Mouse (Mus musculus) lung, postnatal 25 days (tissue): ENCODE measurements around the gene Hadhb.
"Not testable (repeated sequence)": the region's sequence is repeated elsewhere in the genome, so short reads cannot be mapped to it uniquely, and the experiment has no call there.

Experiments
- DNase-seq: peaks from one replicate; pipeline ENCODE4 v3.0.0; 2022; ENCODE audit warnings: low spot score

Hadhb gene

DNA sequence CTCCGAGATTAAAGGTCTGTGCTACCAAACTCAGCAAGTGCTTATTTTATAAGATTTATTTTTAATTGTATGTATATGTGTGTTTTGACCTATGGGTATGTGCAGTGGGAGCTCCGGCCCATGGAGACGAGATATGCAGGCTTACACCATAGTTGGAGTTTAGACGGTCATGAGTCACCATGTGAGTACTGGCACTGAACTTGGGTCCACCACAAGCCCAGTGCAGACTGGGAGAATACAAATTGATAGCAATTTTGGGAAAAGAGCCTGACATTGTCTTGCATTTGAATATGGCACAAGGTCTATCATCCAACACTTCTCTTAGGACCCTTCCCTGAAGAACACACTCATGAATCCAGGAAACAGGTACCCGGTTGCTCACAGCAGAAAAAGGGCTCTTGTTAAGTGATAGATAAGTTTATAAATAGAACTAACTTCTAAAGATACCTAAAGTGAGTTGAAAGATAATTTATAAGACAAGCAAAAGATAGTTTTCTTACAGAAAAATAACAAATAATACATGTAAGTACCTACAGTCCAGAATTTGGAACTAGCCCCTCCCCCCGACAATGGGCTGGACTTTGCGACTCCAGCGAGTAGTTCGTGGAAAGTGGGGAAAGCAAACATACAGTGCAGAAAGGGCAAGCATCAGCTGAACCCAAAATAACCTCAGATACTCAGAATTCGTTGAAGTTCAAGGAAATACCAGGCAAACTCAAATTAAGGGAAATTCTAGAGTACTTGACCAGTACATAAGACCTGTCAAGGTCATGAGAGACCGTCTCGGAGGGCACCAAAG, 32.8 kb downstream of the Hadhb start:
- DNase-seq, result no peak

DNA sequence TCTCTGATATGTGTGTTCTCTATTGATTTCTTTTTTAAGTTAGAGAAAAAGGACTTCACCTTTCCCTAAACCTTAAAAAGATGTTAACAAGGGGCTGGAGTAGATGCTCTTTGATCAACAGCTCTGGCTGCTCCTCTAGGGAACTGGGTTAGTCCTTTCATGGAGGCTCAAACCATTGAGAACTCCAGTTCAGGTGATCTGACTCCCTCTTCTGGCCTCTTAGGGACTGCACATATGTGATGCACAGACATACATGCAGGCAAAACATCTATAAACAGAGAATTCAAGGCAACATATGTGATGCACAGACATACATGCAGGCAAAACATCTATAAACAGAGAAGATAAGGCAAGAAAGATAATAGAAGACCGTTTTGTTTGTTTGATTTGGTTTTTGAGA, 37.4 kb downstream of the Hadhb start:
- no peak for DNase-seq

DNA sequence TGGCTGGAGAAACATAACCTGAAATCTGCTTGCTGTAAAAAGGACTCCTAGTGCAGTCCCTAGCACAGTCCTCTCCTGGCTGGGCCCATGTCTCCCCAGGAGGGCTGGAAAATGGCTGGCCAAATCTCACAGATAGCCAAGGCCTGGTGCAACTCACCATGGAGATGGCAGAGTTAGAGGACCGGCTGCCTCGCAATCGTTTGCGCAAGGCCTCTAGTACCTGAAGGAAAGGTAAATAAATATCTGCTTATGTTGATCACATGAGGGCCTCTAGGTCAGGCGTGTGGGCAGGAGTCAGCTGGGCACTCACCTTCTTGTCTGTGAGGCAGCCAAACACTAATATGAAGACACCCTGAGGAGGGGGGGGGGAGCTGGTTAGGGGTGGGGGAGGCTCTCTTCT, 40.3 kb downstream of the Hadhb start:
- DNase-seq, result peak; percentile 43

DNA sequence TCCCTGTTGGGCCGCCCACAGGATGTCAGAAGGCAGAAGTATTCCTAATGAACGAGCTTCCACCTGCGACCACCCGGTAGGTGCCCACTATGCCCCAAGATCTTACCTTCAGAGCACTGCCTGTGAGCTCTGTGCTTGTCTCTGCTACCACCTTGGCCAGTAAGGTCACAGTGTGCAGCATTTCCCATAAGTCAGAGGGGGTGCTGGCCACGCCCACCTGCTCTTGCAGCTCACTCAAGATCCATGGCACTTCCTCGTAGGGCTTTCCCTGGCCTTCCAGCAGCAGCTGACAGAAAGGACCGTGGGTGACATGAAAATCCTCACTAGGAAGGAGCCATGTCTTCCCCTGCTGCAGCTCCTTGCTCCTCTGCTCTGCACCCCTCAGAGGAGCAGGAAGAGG, 43.2 kb downstream of the Hadhb start:
- DNase-seq, result no peak

DNA sequence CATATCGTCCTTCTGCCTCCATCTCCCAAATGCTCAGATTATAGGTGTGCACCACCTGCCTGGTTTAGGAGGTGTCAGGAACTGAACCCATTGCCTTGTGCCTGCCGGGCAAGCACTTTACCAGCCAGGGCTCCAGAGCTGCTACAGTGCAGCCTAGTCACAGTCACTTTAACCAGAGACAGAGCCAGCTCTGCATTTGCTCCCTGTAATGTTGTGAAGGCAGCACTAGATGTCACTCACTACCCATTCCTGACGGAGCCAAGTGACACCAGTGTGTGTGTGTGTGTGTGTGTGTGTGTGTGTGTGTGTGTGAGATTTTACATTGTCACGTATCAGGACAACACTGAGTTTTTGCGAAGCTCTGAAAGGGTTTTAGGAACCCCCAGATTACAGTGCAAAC, 46.5 kb downstream of the Hadhb start:
- peak; percentile 10 for DNase-seq

DNA sequence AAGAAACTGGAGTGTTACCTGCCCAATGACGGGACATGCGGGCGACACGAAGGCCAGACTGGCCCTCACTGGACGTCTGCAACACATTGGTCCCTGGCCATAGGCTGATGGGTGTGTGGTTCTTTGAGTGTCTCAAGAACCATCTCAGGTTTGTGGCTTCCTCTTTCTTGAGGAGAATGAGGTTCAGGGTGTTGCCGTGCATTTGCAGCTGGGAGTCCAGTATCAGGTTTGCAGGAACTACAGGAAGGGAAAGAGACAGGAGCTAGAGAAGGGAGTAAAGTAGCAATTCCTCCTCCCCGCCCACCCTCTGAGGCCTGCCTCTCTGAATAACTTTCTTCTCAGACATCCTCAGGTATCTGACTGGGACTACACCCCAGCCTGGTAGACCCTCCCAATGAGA, 47.2 kb downstream of the Hadhb start:
- no peak for DNase-seq

DNA sequence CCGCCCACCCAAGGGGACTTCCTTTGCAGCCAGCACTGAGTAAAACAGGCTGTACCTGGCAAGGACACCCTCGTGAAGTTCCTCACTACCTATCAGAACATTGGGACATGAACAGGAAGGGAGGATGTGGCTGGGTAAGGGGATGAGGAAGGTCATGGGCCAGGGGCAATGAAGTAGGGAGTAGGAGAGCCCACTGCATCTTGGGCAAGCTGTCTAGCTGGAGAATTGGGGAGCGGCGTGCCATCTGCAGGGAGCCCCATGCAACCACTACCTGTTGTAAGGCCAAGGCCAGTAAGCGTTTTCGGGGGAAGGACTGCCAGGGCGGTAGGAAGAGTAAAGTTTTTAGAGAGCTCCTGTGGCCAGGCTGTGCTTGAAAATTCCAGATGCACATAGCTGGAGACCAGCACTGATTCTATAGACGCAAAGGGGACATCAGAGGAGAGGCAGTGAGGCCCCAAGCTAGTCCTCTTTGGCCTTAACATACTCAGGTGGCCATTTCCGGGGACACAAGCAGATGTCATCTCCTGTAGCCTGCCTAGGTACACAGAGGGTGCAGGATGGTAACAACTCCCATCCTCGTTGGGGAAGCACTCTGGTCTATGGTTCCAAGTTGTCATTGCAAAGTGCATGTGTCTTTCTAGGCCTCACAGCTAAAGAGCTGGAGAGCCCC, 48.3 kb downstream of the Hadhb start:
- no peak for DNase-seq

DNA sequence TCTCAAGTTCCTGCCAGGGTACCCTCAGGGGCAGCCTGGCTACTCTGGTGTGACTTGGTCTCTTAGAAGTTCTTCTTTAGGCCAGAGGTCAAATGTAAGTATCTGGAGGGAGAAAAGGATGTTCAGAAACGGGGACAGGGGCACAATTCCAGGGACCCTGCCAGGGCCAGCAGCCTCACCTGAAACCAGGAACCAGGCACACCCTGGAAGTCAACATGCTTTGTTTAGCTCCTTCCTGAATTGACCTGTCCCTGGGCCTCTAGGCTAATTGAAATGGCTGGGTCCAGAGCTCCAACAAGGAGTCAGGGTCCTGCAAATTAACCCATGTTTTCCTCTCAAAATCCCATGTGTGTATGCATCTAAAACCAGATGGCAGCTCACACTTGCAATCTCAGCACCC, 49.4 kb downstream of the Hadhb start:
- no peak for DNase-seq

DNA sequence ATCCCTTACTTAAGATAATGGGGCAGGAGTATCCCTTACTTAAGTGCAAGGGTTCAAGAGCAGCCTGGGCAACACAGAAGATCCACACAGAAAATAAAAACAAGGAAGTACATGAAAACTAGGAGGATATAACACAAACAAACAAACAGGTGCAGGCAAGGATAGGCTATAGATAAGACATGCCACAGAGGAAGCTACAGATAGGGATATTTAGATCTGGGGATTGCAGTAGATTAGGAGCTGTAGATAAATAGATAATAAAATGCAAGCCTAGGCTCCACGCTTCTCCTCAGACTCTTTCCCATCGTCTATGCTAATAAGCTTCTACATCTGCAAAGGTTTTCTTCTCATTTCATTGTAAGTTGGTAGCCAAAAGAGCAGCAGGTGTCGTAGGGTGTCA, 50.0 kb downstream of the Hadhb start:
- no peak for DNase-seq

DNA sequence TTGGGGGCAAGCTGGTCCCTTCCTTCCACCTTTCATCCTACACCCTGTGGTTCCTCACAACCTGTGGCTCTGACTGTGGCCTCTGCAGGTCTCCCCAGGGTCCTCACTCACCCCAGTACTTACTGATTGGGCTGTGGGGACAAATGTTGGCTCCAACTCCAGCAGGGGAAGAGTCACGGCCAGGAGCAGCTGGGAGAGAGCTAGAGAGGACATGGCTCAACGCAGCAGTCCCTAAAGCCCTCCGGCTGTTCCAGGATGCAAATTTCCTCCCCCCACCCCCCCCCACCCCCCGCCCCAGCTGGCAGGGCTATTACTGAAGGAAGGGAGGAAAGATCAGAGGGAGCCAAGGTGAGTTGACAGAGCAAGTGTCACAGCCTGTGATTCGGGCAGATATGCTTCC, 50.4 kb downstream of the Hadhb start, which contains the start of gene Adgrf3:
Adgrf3 (minus strand) TSS at position 230 of the 400 bp plus-strand sequence.
- no peak for DNase-seq

DNA sequence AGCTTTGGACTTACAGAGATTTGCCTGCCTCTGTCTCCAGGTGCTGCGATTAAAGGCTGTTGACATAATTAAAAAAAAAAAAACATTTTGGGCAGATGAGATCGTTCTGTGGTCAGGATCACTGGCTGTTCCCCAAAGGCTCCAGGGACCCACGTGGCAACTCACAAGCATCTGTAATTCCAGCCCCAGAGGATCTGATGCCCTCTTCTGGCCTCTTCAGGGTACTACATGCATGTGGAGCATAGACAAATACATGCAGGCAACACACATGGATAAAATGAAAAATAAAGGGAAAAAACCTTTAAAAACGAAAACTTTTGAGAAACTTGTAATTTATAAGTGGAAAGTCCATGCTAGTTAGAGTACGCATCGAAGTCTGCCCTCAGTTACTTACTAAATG, 52.2 kb downstream of the Hadhb start:
- DNase-seq, result peak; percentile 13

DNA sequence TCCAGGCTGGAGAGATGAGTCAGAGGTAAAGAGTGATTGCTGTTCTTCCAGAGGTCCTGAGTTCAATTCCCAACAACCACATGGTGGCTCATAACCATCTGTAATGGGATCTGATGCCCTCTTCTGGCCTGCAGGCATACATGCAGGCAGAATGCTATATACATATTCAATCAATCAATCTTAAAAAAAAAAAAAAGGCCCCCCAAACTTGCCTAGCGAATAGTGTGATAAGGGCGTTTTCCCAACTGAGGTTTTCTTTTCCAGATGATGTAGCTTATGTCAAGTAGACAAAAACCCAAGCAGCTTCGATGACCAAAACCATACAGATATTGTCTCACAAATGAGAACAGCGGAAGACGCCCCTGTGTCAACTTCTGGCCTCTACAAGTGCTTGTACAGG, 55.7 kb downstream of the Hadhb start:
- not testable (repeated sequence) for DNase-seq

DNA sequence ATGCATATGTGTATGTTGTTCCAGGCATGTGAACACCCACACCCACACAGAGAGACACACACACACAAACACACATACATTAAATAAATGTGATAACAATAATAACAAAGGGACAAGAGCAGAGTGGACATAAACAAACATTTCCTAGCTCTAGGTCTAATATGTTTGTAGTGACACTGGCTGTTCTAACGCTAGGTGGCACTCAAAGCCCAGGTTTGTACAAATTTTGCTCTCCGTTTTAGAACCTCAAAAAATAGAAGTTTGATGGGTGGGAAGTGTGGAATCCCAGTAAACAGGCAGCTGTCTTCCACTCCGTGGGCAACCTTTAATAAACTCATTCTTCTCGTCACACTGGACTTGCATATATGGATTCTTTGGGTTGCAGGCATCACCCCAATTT, 59.8 kb downstream of the Hadhb start:
- peak; percentile 57 for DNase-seq

DNA sequence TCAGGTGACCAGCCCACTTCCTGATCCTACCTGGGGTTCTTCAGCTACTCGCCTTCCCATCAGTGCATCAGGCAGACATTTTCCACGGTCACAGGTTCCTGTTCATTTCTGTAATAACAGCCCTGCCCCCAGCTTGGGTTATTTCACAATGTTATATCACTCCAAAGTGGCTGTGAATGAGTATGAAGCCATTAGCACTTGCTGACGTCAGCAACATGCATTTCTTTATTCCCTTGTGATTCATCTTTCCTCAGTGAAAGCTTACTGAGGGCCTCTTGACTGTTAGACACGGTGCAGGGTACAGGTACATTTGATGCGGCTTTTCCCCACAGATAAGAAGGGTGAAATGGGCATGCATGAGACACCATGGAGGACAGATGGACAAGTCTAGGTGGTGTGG, 60.9 kb downstream of the Hadhb start:
- no peak for DNase-seq

DNA sequence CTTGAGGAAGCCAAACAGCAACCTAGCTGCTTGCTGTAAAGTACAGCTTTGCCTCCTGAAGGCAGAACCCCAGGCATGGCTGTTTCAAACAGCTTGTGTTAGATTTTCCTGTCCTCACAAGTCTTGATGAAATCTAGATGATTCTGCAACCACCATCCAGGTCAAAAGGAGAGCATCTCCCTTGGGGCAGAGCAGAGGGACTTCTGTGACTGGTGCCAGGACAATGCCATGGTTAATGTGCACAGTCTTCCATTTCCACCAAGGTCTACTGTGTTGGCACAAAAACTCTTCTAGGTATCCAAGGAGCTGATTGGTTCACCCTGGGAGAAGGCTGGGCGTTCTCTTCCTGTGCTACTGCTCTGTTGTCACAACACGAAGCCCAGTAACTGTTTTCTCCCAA, 64.7 kb downstream of the Hadhb start:
- DNase-seq, result no peak

DNA sequence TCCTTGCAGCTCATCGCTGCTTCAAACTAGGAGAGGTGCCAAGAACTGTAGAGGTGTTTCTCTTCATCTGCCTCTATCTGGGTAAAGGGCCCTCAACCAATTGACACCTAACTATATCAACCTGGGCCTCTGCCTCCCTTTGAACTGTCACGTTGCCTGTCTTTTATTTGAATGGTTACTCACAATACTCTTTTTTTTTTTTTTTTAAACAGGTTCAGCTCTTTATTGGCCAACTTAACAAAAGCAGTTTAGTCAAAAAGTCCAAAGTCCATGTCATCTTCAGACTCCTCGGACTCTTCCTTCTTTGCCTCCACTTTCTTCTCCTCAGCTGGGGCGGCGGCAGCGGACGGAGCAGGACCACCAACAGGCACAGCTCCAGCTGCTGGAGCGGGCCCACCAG, 65.6 kb downstream of the Hadhb start:
- no peak for DNase-seq

DNA sequence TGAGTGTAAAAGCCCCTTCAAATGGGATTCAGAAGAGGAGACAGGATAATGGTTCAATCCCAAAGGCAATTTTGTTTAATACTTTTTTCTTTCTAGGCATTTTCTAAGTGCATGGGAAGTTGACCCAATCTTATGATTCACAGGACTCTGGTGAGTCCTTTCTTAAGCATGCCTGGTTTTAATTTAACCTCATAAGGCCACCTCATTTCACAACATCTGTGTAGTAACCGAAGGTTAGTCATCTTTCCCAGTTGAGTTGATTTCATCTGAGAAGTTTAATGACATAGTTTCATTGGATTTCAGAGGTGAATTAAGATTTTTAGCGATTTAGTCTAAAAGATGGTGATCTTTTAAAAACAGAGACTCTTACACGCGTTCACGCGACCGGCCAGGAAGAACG, 67.6 kb downstream of the Hadhb start:
- DNase-seq, result no peak

DNA sequence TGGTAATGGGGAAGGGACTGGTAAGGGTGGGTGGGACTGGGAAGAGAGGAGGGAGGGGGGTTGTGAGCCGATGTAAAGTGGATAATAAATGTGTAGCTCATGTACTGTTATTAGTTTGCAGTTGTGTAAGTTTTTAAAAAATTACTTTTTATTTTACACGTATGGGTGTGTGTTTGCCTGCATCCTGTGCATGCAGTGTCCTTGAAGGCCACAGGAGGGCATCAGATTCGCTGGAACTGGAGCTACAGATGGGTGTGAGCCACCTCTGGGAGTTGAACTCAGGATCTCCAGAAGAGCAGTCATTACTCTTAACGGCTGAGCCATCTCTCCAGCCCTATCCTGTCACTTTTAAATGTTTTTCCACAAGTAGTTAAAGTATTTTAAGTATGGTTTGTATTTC, 75.9 kb downstream of the Hadhb start:
- peak; percentile 29 for DNase-seq

DNA sequence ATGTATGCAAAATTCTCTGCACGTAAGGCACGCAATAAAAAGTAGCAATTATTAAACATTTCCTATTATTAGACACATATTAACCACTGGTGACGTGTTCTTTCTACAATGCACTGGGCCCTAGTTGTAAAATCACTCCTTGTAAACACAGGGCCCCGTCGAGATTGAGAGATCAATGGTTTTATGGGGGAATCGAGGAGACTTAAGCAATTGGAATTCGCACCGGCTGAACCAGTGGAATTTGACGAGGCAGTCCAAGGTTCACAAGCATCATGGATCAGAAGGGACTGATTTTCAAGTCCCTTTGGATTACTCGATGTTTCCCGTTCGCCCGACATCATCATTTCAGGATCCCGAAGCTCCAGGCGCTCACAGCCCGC, 76.8 kb downstream of the Hadhb start:
- no peak for DNase-seq

DNA sequence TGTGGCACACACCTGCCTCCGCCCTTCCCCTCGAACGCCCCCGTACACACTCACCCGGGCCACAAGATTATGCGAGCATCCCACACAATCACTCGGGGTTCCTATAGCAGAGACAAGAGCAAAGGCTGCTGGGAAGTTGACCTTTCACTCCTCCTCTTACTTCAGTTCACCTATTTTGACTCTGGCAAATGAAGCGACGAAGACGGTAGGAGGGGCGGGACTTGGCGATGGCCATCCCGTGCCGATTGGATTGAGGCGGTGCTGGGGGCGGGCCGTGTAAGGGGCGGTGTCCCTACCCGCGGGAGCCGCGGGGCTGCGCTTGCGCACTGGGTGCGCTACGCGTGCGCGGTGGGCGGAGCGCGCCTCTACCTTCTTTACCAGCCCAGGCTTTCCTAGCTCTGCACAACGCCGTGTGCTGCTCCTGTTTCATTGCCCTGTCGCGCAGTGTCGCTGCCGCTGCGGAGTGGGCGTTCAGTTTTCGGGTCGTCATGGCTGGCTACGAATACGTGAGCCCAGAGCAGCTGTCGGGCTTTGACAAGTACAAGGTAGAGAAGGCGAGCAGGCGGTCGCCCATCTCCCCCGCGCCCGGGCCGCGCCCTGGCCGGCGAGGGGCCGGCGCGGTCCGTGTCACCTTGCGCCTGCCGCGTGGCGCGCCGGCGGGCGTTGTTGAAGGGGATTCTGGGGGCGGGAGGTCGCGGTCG, 77.4 kb downstream of the Hadhb start, which contains the start of gene Selenoi:
Selenoi (plus strand) TSS at position 311 of the 701 bp plus-strand sequence.
- DNase-seq, result peak; percentile 99

DNA sequence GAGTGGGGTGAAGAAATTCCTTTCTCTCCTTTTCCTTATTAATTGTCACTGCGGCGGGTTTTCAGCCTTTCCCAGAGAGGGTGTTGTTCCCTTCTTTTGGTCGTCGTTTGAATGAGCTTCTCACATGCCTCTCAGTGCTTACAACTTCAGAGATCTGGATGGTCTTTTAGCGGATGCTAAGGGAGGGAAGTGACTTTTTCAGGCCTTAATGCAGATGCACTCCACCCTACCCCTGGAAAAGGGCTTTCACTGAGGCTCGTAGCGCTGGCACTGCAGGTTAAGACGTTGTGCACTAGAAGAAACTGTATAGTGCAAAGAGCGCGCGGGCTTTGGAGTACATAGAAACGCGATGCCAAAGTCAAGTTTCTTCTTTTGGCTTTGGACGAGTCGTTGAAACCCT, 78.0 kb downstream of the Hadhb start:
- no peak for DNase-seq

DNA sequence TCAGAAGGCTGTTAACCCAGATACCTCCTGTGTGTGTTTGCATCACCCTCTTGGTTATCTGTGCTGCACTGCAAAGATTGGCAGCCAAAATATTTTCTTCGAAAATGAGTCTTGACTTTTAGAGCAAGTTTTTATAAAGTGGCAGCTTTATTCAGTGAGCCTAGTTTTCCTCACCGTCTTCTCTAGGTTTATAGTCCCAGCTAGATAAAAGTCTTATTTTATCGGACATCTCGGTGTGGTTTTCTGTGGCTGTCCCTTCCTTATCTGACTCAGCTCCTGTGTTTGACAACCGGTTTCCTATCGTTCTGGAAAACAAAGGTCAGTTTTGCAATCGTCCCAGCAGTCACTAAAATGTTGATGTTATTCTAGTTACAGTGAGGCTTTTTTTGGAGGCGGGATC, 78.9 kb downstream of the Hadhb start:
- DNase-seq, result no peak
